Mouse (Mus musculus) thymus, adult 2 months (tissue): ENCODE measurements around the gene Scn3b. TPM values are rescaled to one million over a fixed set of nuclear protein-coding genes. Genes with fewer than 3 reads are reported as not detected.

ENCODE experiments used
- DNase-seq: peaks from one replicate; pipeline ENCODE4 v3.0.0; 2021
- H3K27ac ChIP-seq: fragments of 200-500 bp; 2 replicates; pipeline ENCODE4 v1.5.1; 2012; ENCODE audit warnings: low read length, control low read depth; ENCODE audit not compliant: control insufficient read depth, insufficient read depth
- H3K27me3 ChIP-seq: fragments of 200-500 bp; 2 replicates; pipeline ENCODE4 v1.6.1; 2012; ENCODE audit warnings: mild to moderate bottlenecking, low read length, moderate library complexity, mixed read lengths; ENCODE audit not compliant: control insufficient read depth, insufficient read depth
- H3K36me3 ChIP-seq: fragments of 200-500 bp; 2 replicates; pipeline ENCODE4 v1.6.1; 2012; ENCODE audit warnings: mild to moderate bottlenecking, low read length, moderate library complexity; ENCODE audit not compliant: control insufficient read depth, insufficient read depth
- H3K4me1 ChIP-seq: fragments of 200-500 bp; replicated peaks from 2 replicates; pipeline ENCODE4 v1.6.1; 2012; ENCODE audit warnings: low read length; ENCODE audit not compliant: control insufficient read depth, insufficient read depth
- H3K4me3 ChIP-seq: fragments of 200-500 bp; 2 replicates; pipeline ENCODE4 v1.5.1; 2012; ENCODE audit warnings: mild to moderate bottlenecking, low read length, control low read depth, moderate library complexity; ENCODE audit not compliant: control insufficient read depth, insufficient read depth
- CTCF ChIP-seq: fragments of 200-500 bp; IDR thresholded peaks from 2 replicates; pipeline ENCODE4 v1.5.1; 2012; ENCODE audit warnings: mild to moderate bottlenecking, control low read depth, low read length, moderate library complexity, borderline replicate concordance; ENCODE audit not compliant: control insufficient read depth, poor library complexity, insufficient read depth; ENCODE audit errors: extremely low read depth
- POLR2A ChIP-seq: fragments of 200-500 bp; IDR thresholded peaks from 2 replicates; pipeline ENCODE4 v1.6.1; 2012; ENCODE audit warnings: mild to moderate bottlenecking, low read length, control low read depth, moderate library complexity; ENCODE audit not compliant: control insufficient read depth, poor library complexity, insufficient read depth; ENCODE audit errors: extremely low read depth
- WGBS: fragments of 180-500 bp; shearing (Covaris S2); methylation state at CpG from one replicate; pipeline ENCODE4 v1.1.7; 2018; 5-methylcytosine and 5-hydroxymethylcytosine counted together
- polyA plus RNA-seq: library from polyadenylated mRNA; depleted of rRNA; stranded (reverse); fragments of >200 nt; gene quantifications from 2 replicates; pipeline ENCODE4 v1.2.3, GENCODE M21; 2012

The Scn3b gene
- polyA plus RNA-seq, 1 experiment = 1.3 TPM

DNA sequence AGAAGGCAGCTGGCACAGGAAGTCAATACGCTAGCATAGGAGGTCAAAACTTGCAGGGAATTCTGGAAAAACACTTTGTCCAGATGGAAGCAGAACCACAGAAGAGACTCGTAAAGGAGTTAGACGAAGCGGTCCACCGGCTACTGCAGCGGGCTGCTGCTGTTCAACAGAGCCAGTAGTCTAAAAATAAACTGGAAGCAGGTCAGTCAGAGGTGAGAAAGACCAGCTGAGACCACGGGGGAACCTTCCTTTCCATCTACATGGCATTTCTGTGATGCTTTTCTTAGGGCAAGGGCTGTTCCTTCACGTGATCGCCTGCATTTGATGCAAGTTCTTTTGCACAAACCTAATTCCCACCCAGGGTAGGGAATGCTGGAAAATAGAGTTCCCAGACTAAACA is 23.6 kb upstream of the Scn3b start:
- DNase-seq = no peak
- no peaks in the 10 kb centered on the region for H3K4me1 ChIP-seq

GRCm38 (mm10) chr9:40245974-40246665 is 22.9 kb upstream of the Scn3b start:
- no peaks in the 10 kb centered on the region for H3K27me3 ChIP-seq
- no peak for DNase-seq
- no peak overlapping the region for H3K27ac ChIP-seq
- no peak overlapping the region for H3K4me3 ChIP-seq
- 89% methylated on average over 7 of the region's 7 CpGs for WGBS
- no peaks in the 10 kb centered on the region for H3K36me3 ChIP-seq
- TF ChIP-seq CTCF (no peak), POLR2A (no peak)
- no peaks in the 10 kb centered on the region for H3K4me1 ChIP-seq

More for the DNA sequence above, 23.6 kb upstream of the Scn3b start:
- Histone ChIP-seq H3K36me3 (no peaks in the 10 kb centered on the region), H3K27ac (no peak overlapping the region), H3K4me3 (no peak overlapping the region), H3K27me3 (no peaks in the 10 kb centered on the region)
- TF ChIP-seq POLR2A (no peak), CTCF (no peak)
- 81% methylated on average over 9 of the region's 9 CpGs for WGBS

- no peak overlapping the region for H3K27ac ChIP-seq
- WGBS = 91% methylated on average over 6 of the region's 6 CpGs
- no peak overlapping the region for H3K4me3 ChIP-seq
- TF ChIP-seq CTCF (no peak), POLR2A (no peak)
- no peaks in the 10 kb centered on the region for H3K27me3 ChIP-seq
- no peaks in the 10 kb centered on the region for H3K4me1 ChIP-seq
- H3K36me3 ChIP-seq = no peaks in the 10 kb centered on the region
- no peak for DNase-seq
Observed at GRCm38 (mm10) chr9:40246702-40247101, 22.3 kb upstream of the Scn3b start.

GRCm38 (mm10) chr9:40249106-40249505 is 19.9 kb upstream of the Scn3b start:
- Histone ChIP-seq H3K4me1 (no peaks in the 10 kb centered on the region), H3K4me3 (no peak overlapping the region), H3K27me3 (no peaks in the 10 kb centered on the region), H3K36me3 (no peaks in the 10 kb centered on the region), H3K27ac (no peak overlapping the region)
- TF ChIP-seq CTCF (no peak), POLR2A (no peak)
- DNase-seq = no peak
- 75% methylated on average over 1 of the region's 1 CpGs for whole genome bisulfite sequencing

- Histone ChIP-seq H3K36me3 (no peaks in the 10 kb centered on the region), H3K4me1 (no peaks in the 10 kb centered on the region), H3K4me3 (no peak overlapping the region), H3K27ac (no peak overlapping the region), H3K27me3 (no peaks in the 10 kb centered on the region)
- no peak for DNase-seq
- 56% methylated on average over 3 of the region's 3 CpGs for WGBS
- TF ChIP-seq POLR2A (no peak), CTCF (no peak)
Observed at GRCm38 (mm10) chr9:40252459-40252858, 16.6 kb upstream of the Scn3b start.

DNA sequence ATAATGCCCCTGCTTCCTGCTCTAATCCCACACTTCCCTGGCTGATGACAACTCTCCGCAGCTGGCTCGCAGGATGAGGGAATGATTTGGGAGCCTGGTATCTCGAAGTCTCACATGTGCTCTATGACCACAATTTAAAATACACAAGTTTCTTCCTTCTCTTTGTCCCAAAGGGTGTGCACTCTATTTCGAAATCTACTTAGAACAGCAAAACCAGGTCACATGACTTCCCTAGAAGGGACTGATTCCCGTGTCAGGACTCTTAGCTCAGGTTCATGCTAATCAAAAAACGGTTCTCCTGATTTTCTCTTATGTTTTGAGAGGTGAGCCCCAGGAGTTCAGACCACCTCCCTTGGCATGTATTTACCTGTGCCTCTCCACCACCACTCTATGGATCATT is 5.1 kb upstream of the Scn3b start:
- Histone ChIP-seq H3K4me3 (no peak overlapping the region), H3K27ac (no peak overlapping the region), H3K27me3 (no peaks in the 10 kb centered on the region; the same call in 1 of the 2 replicates), H3K4me1 (no peaks in the 10 kb centered on the region), H3K36me3 (no peaks in the 10 kb centered on the region)
- TF ChIP-seq CTCF (no peak), POLR2A (no peak)
- no peak for DNase-seq
- WGBS = 38% methylated on average over 6 of the region's 6 CpGs

GRCm38 (mm10) chr9:40268040-40268747 is 823 bp upstream of the Scn3b start:
- Histone ChIP-seq H3K4me3 (no peak overlapping the region), H3K27me3 (no peaks in the 10 kb centered on the region; the same call in 1 of the 2 replicates), H3K4me1 (no peaks in the 10 kb centered on the region), H3K27ac (no peak overlapping the region), H3K36me3 (no peaks in the 10 kb centered on the region)
- 27% methylated on average over 21 of the region's 21 CpGs for WGBS
- TF ChIP-seq CTCF (no peak), POLR2A (no peak)
- DNase-seq = no peak
